Mouse (Mus musculus) hindbrain, embryonic 14.5 days (tissue): ENCODE measurements at regions not wholly inside any gene's neighbourhood (a gene's known extent, or its start where the extent isn't known, plus 50 kb on each side); places are given as distances from the start of the nearest gene placed in this dataset.

Source experiments
- ATAC-seq: fragments of 200-750 bp; cut with Nextera tagmentation; 2 replicates; pipeline ENCODE4 v1.8.0; 2017; ENCODE audit warnings: moderate number of reproducible peaks, mild to moderate bottlenecking, moderate TSS enrichment, moderate library complexity; ENCODE audit not compliant: low FRiP score
- DNase-seq: peaks from one replicate; pipeline ENCODE4 v3.0.0-alpha.2; 2015; ENCODE audit warnings: low spot score
- H3K27ac ChIP-seq: fragments of 300-500 bp; sonication (generic); 2 replicates; pipeline ENCODE4 v1.5.1; 2014; ENCODE audit warnings: mild to moderate bottlenecking, moderate library complexity
- H3K27me3 ChIP-seq: fragments of 300-500 bp; sonication (generic); 2 replicates; pipeline ENCODE4 v1.6.1; 2014; ENCODE audit warnings: mild to moderate bottlenecking, low read length, mixed read lengths; ENCODE audit not compliant: control insufficient read depth, insufficient read depth
- H3K36me3 ChIP-seq: fragments of 300-500 bp; sonication (generic); replicated peaks from 2 replicates; pipeline ENCODE4 v1.6.1; 2014; ENCODE audit not compliant: control insufficient read depth, insufficient read depth
- H3K4me1 ChIP-seq: fragments of 300-500 bp; sonication (generic); replicated peaks from 2 replicates; pipeline ENCODE4 v1.6.1; 2014; ENCODE audit warnings: antibody characterized with exemption, low read length, mixed read lengths; ENCODE audit not compliant: control insufficient read depth, insufficient read depth
- H3K4me2 ChIP-seq: fragments of 300-500 bp; sonication (generic); replicated peaks from 2 replicates; pipeline ENCODE4 v1.6.1; 2014; ENCODE audit warnings: mild to moderate bottlenecking, moderate library complexity
- H3K4me3 ChIP-seq: fragments of 300-500 bp; sonication (generic); replicated peaks from 2 replicates; pipeline ENCODE4 v1.5.1; 2014; ENCODE audit warnings: mild to moderate bottlenecking, low read length
- H3K9ac ChIP-seq: fragments of 300-500 bp; sonication (generic); 2 replicates; pipeline ENCODE4 v1.6.1; 2014
- H3K9me3 ChIP-seq: fragments of 300-500 bp; sonication (generic); 2 replicates; pipeline ENCODE4 v1.6.1; 2016; ENCODE audit warnings: low read length; ENCODE audit not compliant: control insufficient read depth
- WGBS: fragments of 180-500 bp; shearing (Covaris S2); extraction: QIAGEN DNeasy Blood & Tissue Kit; methylation state at CpG from one replicate; pipeline ENCODE4 v1.1.7; 2014; 5-methylcytosine and 5-hydroxymethylcytosine counted together

GRCm38 (mm10) chr10:8136662-8137061 lies 180.6 kb upstream of the Tab2 start:
- peak; percentile 11 for DNase-seq
- H3K4me1 ChIP-seq, result 0 out of 2 replicates have a peak, but pooled peaks cover 7% of the 10 kb centered on the region
- H3K27me3 ChIP-seq, result no peaks in the 10 kb centered on the region
- no peak overlapping the region for H3K9ac ChIP-seq
- no peak overlapping the region for H3K4me2 ChIP-seq
- ATAC-seq, result no peak
- WGBS, result 86% methylated on average over 3 of the region's 3 CpGs
- no peaks in the 10 kb centered on the region for H3K9me3 ChIP-seq
- no peak overlapping the region for H3K27ac ChIP-seq
- H3K4me3 ChIP-seq, result no peak overlapping the region
- no peaks in the 10 kb centered on the region for H3K36me3 ChIP-seq

DNA sequence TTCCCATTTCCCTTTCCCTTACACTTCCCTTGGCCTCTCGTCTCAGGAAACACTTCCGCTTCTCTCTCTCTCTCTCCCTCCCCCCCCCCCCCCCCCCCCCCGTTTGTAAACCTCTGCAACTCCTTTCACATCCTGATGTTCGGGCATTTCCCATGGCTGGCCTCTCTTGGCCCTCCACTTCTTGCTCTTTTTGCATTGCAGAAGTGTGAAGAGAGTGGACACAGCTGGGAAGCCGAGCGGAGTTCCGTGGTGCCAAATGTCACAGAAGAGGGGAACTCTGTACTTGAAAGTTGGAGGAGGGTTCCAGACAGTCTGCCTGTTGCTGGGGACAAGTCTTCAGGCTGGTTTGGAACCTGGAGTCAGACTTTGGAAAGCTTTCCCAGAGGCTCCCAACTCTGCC lies 179.2 kb upstream of the Tab2 start:
- no peak overlapping the region for H3K9ac ChIP-seq
- H3K36me3 ChIP-seq, result no peaks in the 10 kb centered on the region
- H3K4me1 ChIP-seq, result 0 out of 2 replicates have a peak, but pooled peaks cover 7% of the 10 kb centered on the region
- WGBS, result 83% methylated on average over 6 of the region's 7 CpGs
- no peak overlapping the region for H3K4me2 ChIP-seq
- no peak for ATAC-seq
- no peaks in the 10 kb centered on the region for H3K27me3 ChIP-seq
- no peak overlapping the region for H3K27ac ChIP-seq
- DNase-seq, result peak; percentile 21
- H3K4me3 ChIP-seq, result no peak overlapping the region
- no peaks in the 10 kb centered on the region for H3K9me3 ChIP-seq

GRCm38 (mm10) chr10:8134398-8134797 lies 178.4 kb upstream of the Tab2 start:
- Histone ChIP-seq H3K9me3 (no peaks in the 10 kb centered on the region), H3K27ac (no peak overlapping the region), H3K4me3 (no peak overlapping the region), H3K4me2 (no peak overlapping the region), H3K36me3 (no peaks in the 10 kb centered on the region), H3K4me1 (0 out of 2 replicates have a peak, but pooled peaks cover 7% of the 10 kb centered on the region), H3K27me3 (no peaks in the 10 kb centered on the region), H3K9ac (no peak overlapping the region)
- no peak for ATAC-seq
- WGBS, result 94% methylated on average over 1 of the region's 1 CpGs
- DNase-seq, result peak; percentile 23

- H3K4me2 ChIP-seq, result peak overlapping the region; percentile 22; the same call in 1 of the 2 replicates
- H3K4me1 ChIP-seq, result 0 out of 2 replicates have a peak, but pooled peaks cover 7% of the 10 kb centered on the region
- ATAC-seq (peak; percentile 75; the same call in 1 of the 2 replicates), DNase-seq (peak; percentile 33)
- no peak overlapping the region for H3K4me3 ChIP-seq
- H3K9me3 ChIP-seq, result no peaks in the 10 kb centered on the region
- WGBS, result 17% methylated on average over 13 of the region's 13 CpGs
- H3K36me3 ChIP-seq, result no peaks in the 10 kb centered on the region
- H3K27me3 ChIP-seq, result no peaks in the 10 kb centered on the region
- H3K27ac ChIP-seq, result peak overlapping the region; percentile 46; the same call in 1 of the 2 replicates
- H3K9ac ChIP-seq, result no peak overlapping the region
These were observed 177.5 kb upstream of the Tab2 start for GRCm38 (mm10) chr10:8133451-8133952.

GRCm38 (mm10) chr10:8132795-8133194 lies 176.8 kb upstream of the Tab2 start:
- no peak overlapping the region for H3K4me3 ChIP-seq
- WGBS, result 40% methylated on average over 2 of the region's 2 CpGs
- H3K4me2 ChIP-seq, result no peak overlapping the region
- no peaks in the 10 kb centered on the region for H3K9me3 ChIP-seq
- DNase-seq, result peak; percentile 22
- peak overlapping the region; percentile 46; the same call in 1 of the 2 replicates for H3K27ac ChIP-seq
- ATAC-seq, result no peak
- no peaks in the 10 kb centered on the region for H3K36me3 ChIP-seq
- H3K9ac ChIP-seq, result no peak overlapping the region
- 0 out of 2 replicates have a peak, but pooled peaks cover 7% of the 10 kb centered on the region for H3K4me1 ChIP-seq
- no peaks in the 10 kb centered on the region for H3K27me3 ChIP-seq

- Histone ChIP-seq H3K4me3 (no peak overlapping the region), H3K36me3 (no peaks in the 10 kb centered on the region), H3K27ac (no peak overlapping the region), H3K4me2 (no peak overlapping the region), H3K4me1 (0 out of 2 replicates have a peak, but pooled peaks cover 7% of the 10 kb centered on the region), H3K9me3 (no peaks in the 10 kb centered on the region), H3K27me3 (no peaks in the 10 kb centered on the region), H3K9ac (no peak overlapping the region)
- WGBS, result 66% methylated on average over 18 of the region's 18 CpGs
- peak; percentile 22 for DNase-seq
- no peak for ATAC-seq
These were observed 174.6 kb upstream of the Tab2 start for GRCm38 (mm10) chr10:8130472-8131241.

- no peaks in the 10 kb centered on the region for H3K36me3 ChIP-seq
- no peak overlapping the region for H3K4me3 ChIP-seq
- DNase-seq (peak; percentile 5), ATAC-seq (no peak)
- H3K27me3 ChIP-seq, result no peaks in the 10 kb centered on the region
- H3K27ac ChIP-seq, result no peak overlapping the region
- H3K4me2 ChIP-seq, result no peak overlapping the region
- 0 out of 2 replicates have a peak, but pooled peaks cover 7% of the 10 kb centered on the region for H3K4me1 ChIP-seq
- no peak overlapping the region for H3K9ac ChIP-seq
- H3K9me3 ChIP-seq, result no peaks in the 10 kb centered on the region
- WGBS, result 85% methylated on average over 8 of the region's 8 CpGs
These were observed 174.0 kb upstream of the Tab2 start for GRCm38 (mm10) chr10:8130057-8130456.

DNA sequence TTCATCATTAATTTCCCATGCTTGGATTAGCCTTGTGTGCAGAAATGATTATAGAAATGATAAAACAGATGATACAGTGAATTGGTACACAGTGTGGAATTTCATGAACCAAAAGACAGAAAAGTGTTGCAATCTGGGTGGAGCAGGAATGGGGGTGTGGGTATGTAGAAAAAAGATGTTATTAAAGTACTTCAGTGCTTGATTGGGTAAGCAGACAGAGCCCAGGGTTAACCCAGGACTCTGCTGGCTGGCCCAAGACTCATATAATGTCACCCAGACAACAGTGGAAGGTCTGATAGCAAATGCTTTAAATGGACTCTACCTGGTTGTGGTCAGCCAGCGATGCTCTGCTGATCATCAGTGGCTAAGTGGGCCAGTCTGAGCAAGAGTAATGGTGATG lies 168.1 kb upstream of the Tab2 start:
- H3K4me3 ChIP-seq, result no peak overlapping the region
- no peaks in the 10 kb centered on the region for H3K4me1 ChIP-seq
- no peaks in the 10 kb centered on the region for H3K27me3 ChIP-seq
- no peak overlapping the region for H3K27ac ChIP-seq
- no peaks in the 10 kb centered on the region for H3K9me3 ChIP-seq
- WGBS, result 91% methylated on average over 1 of the region's 1 CpGs
- H3K36me3 ChIP-seq, result no peaks in the 10 kb centered on the region
- DNase-seq (no peak), ATAC-seq (no peak)
- H3K4me2 ChIP-seq, result no peak overlapping the region
- no peak overlapping the region for H3K9ac ChIP-seq

DNA sequence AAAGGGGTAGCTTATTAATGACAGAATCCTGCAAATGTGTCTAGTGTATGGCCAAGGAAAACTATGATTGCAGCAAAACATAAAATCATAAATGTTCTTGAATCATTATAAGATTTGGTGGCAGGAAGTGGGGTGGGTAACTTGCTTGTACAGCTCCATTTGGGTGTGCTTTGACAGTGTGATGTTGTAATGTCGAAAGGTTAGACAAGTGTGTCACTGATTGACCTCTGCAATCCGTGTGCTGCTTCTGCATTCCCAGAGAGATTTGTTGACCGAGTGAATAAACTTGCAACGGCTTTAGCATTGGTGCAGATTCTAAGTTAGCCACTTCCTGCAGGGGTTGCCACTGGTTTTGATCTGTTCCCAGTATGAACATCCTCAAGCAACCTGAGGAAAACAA lies 165.9 kb upstream of the Tab2 start:
- Histone ChIP-seq H3K4me2 (no peak overlapping the region), H3K36me3 (no peaks in the 10 kb centered on the region)
- WGBS, result 71% methylated on average over 4 of the region's 4 CpGs

More for the DNA sequence above, 165.9 kb upstream of the Tab2 start:
- no peak for ATAC-seq
- Histone ChIP-seq H3K4me3 (no peak overlapping the region), H3K4me1 (no peaks in the 10 kb centered on the region), H3K27ac (no peak overlapping the region), H3K9me3 (no peaks in the 10 kb centered on the region), H3K9ac (no peak overlapping the region), H3K27me3 (no peaks in the 10 kb centered on the region)
- DNase-seq, result no peak
